ENCODE assay signal across 8 mouse cellular contexts in genomic region chr2:160872395-160872794, GRCm38 (mm10). TPM values are rescaled to one million over a fixed set of nuclear protein-coding genes. Genes with fewer than 3 reads are reported as not detected.
A peak's percentile ranks its signal among the peaks of the same experiment; 100 is the strongest.
DNase-seq lines count a peak whose midpoint lies in the region; ATAC-seq and TF ChIP-seq lines count a peak whose summit lies in the region.

No protein-coding gene starts in this region.

- under 1% methylated on average over 38 of the region's 47 CpGs for WGBS in forebrain, embryonic 11.5 days
- 0% methylated on average over 46 of the region's 47 CpGs for WGBS in neural tube, embryonic 15.5 days

- no peak for TF ChIP-seq POLR2A in CH12.LX (IDR thresholded peaks at IDR 0.05; ENCODE audit: low read depth, low read length)
- TF ChIP-seq POLR2A in brain, embryonic 14.5 days (IDR thresholded peaks at IDR 0.05; ENCODE audit: borderline replicate concordance, extremely low read depth, insufficient read depth, insufficient read length, poor library complexity, severe bottlenecking): no peak

- DNase-seq in CH12.LX (ENCODE audit: extremely low read depth): peak; percentile 33
- DNase-seq in brain, embryonic 14.5 days (ENCODE audit: low read depth): peak; percentile 87
- DNase-seq in forebrain, embryonic 11.5 days (ENCODE audit: low spot score): peak; percentile 87
- DNase-seq in heart, postnatal 10 days: peak; percentile 80 to 82
- DNase-seq in kidney, postnatal 4 days: peak; percentile 85 to 91
- DNase-seq in lung, adult 18-20 months: peak; percentile 72 to 73
- peak; percentile 84 for DNase-seq in testis, postnatal 14 days (ENCODE audit: low spot score)

- peak overlapping the region; percentile 55 to 91 (median 74) for H3K4me3 ChIP-seq in CH12.LX (replicated peaks in 1 of 3; ENCODE audit: low read depth in 2 of 3, low read length in 2 of 3, poor library complexity in 1 of 3)
- peak overlapping the region; percentile 80 for H3K4me3 ChIP-seq in forebrain, embryonic 11.5 days (ENCODE audit: low read depth, low read length)
- H3K4me3 ChIP-seq in neural tube, embryonic 15.5 days (replicated peaks): peak overlapping the region; percentile 98

- H3K27ac ChIP-seq in CH12.LX (ENCODE audit: insufficient read depth, low read depth): peak overlapping the region; percentile 55
- H3K27ac ChIP-seq in forebrain, embryonic 11.5 days (ENCODE audit: low read depth, low read length): peak overlapping the region; percentile 91
- peak overlapping the region; percentile 99 for H3K27ac ChIP-seq in neural tube, embryonic 15.5 days (replicated peaks)

- peak; percentile 92 for ATAC-seq in forebrain, embryonic 11.5 days (replicated peaks; ENCODE audit: low FRiP score)
- ATAC-seq in neural tube, embryonic 15.5 days (ENCODE audit: low FRiP score): peak; percentile 92

- peaks cover 2 to 9% of the 10 kb centered on the region in 2 experiments; a peak in 2 of 4 replicates for H3K4me1 ChIP-seq in CH12.LX (ENCODE audit: control insufficient read depth in 1 of 2, insufficient read depth in 2 of 2)
- H3K4me1 ChIP-seq in forebrain, embryonic 11.5 days (replicated peaks; ENCODE audit: control insufficient read depth, insufficient read depth, low read length): peaks cover 5% of the 10 kb centered on the region; the same call in 1 of the 2 replicates
- peaks cover 20% of the 10 kb centered on the region for H3K4me1 ChIP-seq in neural tube, embryonic 15.5 days

- H3K36me3 ChIP-seq in CH12.LX (replicated peaks in 1 of 2; ENCODE audit: control insufficient read depth in 1 of 2, insufficient read depth in 1 of 2, low read length in 1 of 2): no peaks in the 10 kb centered on the region
- no peaks in the 10 kb centered on the region for H3K36me3 ChIP-seq in forebrain, embryonic 11.5 days (ENCODE audit: control insufficient read depth, insufficient read depth, low read length)
- H3K36me3 ChIP-seq in neural tube, embryonic 15.5 days: no peaks in the 10 kb centered on the region

- H3K9ac ChIP-seq in CH12.LX (ENCODE audit: insufficient read depth, low read depth): peak overlapping the region; percentile 92
- H3K9ac ChIP-seq in forebrain, embryonic 11.5 days (ENCODE audit: low read length): peak overlapping the region; percentile 87
- H3K9ac ChIP-seq in neural tube, embryonic 15.5 days (replicated peaks): peak overlapping the region; percentile 100

- no peak for TF ChIP-seq RAD21 in CH12.LX (IDR thresholded peaks at IDR 0.05; ENCODE audit: low read depth, low read length)

- dilution Hi-C loops in CH12.LX (cut with MboI; ENCODE audit: extremely low pct_ligation_motif_present, extremely low pct_unique_long_range_greater_than_20kb, low sequenced_read_pairs): no loop called here

- intact Hi-C loops in heart, postnatal 10 days (cut with DNase I): no loop called here

- no peak for TF ChIP-seq EP300 in CH12.LX (IDR thresholded peaks at IDR 0.05; ENCODE audit: low read length)

- no peaks in the 10 kb centered on the region for H3K27me3 ChIP-seq in CH12.LX (replicated peaks)
- H3K27me3 ChIP-seq in forebrain, embryonic 11.5 days (ENCODE audit: control insufficient read depth, insufficient read depth, low read length): no peaks in the 10 kb centered on the region
- H3K27me3 ChIP-seq in neural tube, embryonic 15.5 days (replicated peaks): no peaks in the 10 kb centered on the region

- H3K4me2 ChIP-seq in CH12.LX (ENCODE audit: insufficient read depth, low read depth, poor library complexity, severe bottlenecking): peak overlapping the region; percentile 74; the same call in 1 of the 2 replicates
- H3K4me2 ChIP-seq in forebrain, embryonic 11.5 days (ENCODE audit: low read depth, low read length, severe bottlenecking): peak overlapping the region; percentile 78
- H3K4me2 ChIP-seq in neural tube, embryonic 15.5 days: peak overlapping the region; percentile 75

- H3K9me3 ChIP-seq in CH12.LX (replicated peaks; ENCODE audit: low read length): peaks cover 5% of the 10 kb centered on the region
- peaks cover 2% of the 10 kb centered on the region; the same call in 1 of the 2 replicates for H3K9me3 ChIP-seq in forebrain, embryonic 11.5 days (ENCODE audit: control insufficient read depth, low read length)
- no peaks in the 10 kb centered on the region for H3K9me3 ChIP-seq in neural tube, embryonic 15.5 days (replicated peaks)

- H3K79me2 ChIP-seq in CH12.LX (replicated peaks; ENCODE audit: control insufficient read depth, extremely low read depth, insufficient read depth, poor library complexity, severe bottlenecking): peaks cover 2% of the 10 kb centered on the region; the same call in 1 of the 2 replicates

- in situ Hi-C loops in CH12.LX (cut with MboI; ENCODE audit: low pct_ligation_motif_present, low pct_unique_long_range_greater_than_20kb, low sequenced_read_pairs): no loop called here

- TF ChIP-seq CTCF in CH12.LX (conservative IDR thresholded peaks at IDR 0.05 in 1 of 2, IDR thresholded peaks at IDR 0.05 in 1 of 2; ENCODE audit: low read depth in 2 of 2, low read length in 2 of 2): no peak
- TF ChIP-seq CTCF in brain, embryonic 14.5 days (IDR thresholded peaks at IDR 0.05; ENCODE audit: borderline replicate concordance, extremely low read depth, insufficient read depth, insufficient read length): no peak

TF ChIP-seq in CH12.LX, 34 proteins besides CTCF, POLR2A, EP300 and RAD21:
- TF ChIP-seq SIN3A (IDR thresholded peaks at IDR 0.05; ENCODE audit: low read length) (peak; percentile 28; the same call in 1 of the 2 replicates), USF2 (conservative IDR thresholded peaks at IDR 0.05; ENCODE audit: low read depth, low read length) (no peak)
TF ChIP-seq in CH12.LX: peak in this region for 1.

RNA-seq across cellular contexts. Expression of gene Zhx3, which starts 0.4 kb away (rescaled TPM):
- total RNA-seq in CH12.LX (2012; rRNA removed) (3.7 and 4.2 TPM in 2 replicates), CH12.LX (2014; rRNA removed) (1.3 and 1.7 TPM in 2 replicates)
- polyA plus RNA-seq in CH12.LX (2012; ENCODE audit: insufficient read length, low read depth): 2.6 and 4.4 TPM in 2 replicates
- polyA plus RNA-seq in brain, embryonic 14.5 days (2012; rRNA removed): 6.5 and 14.5 TPM in 2 replicates
- polyA plus RNA-seq in forebrain, embryonic 11.5 days (2014; fragmentation: Nextera tagmentation; extraction: Ambion mirVana): 10.0 TPM in 2 replicates
- total RNA-seq in heart, postnatal 10 days (2021): 10 to 100 TPM; 39.1 to 56.8 TPM
- polyA plus RNA-seq in neural tube, embryonic 15.5 days (2015; fragmentation: Nextera tagmentation; extraction: Ambion mirVana): 17.6 and 17.9 TPM in 2 replicates

RNA-seq across cellular contexts. Expression of gene Lpin3, which starts 8.1 kb away (rescaled TPM):
- 0.88 and 1.1 TPM in 2 replicates for total RNA-seq in CH12.LX (2012; rRNA removed)
- not detected in 2 replicates for total RNA-seq in CH12.LX (2014; rRNA removed)
- not detected in 2 replicates for polyA plus RNA-seq in CH12.LX (2012; ENCODE audit: insufficient read length, low read depth)
- 0.33 and 0.48 TPM in 2 replicates for polyA plus RNA-seq in brain, embryonic 14.5 days (2012; rRNA removed)
- polyA plus RNA-seq in forebrain, embryonic 11.5 days (2014; fragmentation: Nextera tagmentation; extraction: Ambion mirVana): 0.20 and 1.1 TPM in 2 replicates
- total RNA-seq in heart, postnatal 10 days (2021): 1 to 10 TPM; 2.3 to 5.1 TPM
- 0.72 and 1.6 TPM in 2 replicates for polyA plus RNA-seq in neural tube, embryonic 15.5 days (2015; fragmentation: Nextera tagmentation; extraction: Ambion mirVana)

RNA-seq across cellular contexts. Expression of gene Emilin3, which starts 39.7 kb away (rescaled TPM):
- total RNA-seq in CH12.LX (2012; rRNA removed) (not detected in 2 replicates), CH12.LX (2014; rRNA removed) (not detected in 2 replicates)
- polyA plus RNA-seq in CH12.LX (2012; ENCODE audit: insufficient read length, low read depth): not detected in 2 replicates
- 3.9 and 5.0 TPM in 2 replicates for polyA plus RNA-seq in brain, embryonic 14.5 days (2012; rRNA removed)
- 1.9 and 2.2 TPM in 2 replicates for polyA plus RNA-seq in forebrain, embryonic 11.5 days (2014; fragmentation: Nextera tagmentation; extraction: Ambion mirVana)
- total RNA-seq in heart, postnatal 10 days (2021): 10 to 100 TPM; 13.0 to 14.5 TPM
- polyA plus RNA-seq in neural tube, embryonic 15.5 days (2015; fragmentation: Nextera tagmentation; extraction: Ambion mirVana): 1.3 and 6.5 TPM in 2 replicates

Comparison
In these comparisons a context has a peak if more than half of its experiments do, and no peak if none do; other contexts are left out.
1. Peak in every context shown above with its lines: DNase-seq, ATAC-seq, H3K4me3 ChIP-seq and H3K27ac ChIP-seq.
2. DNase-seq: peak in every context shown above with its lines; median percentile 88 in kidney, postnatal 4 days; 87 in brain, embryonic 14.5 days; 87 in forebrain, embryonic 11.5 days; 84 in testis, postnatal 14 days; 81 in heart, postnatal 10 days; 72 in lung, adult 18-20 months; 33 in CH12.LX.